19 mouse cellular contexts compared by ENCODE assay signal in genomic region chr6:52937916-52938315, GRCm38 (mm10).
DNase-seq lines count a peak whose midpoint lies in the region; ATAC-seq and TF ChIP-seq lines count a peak whose summit lies in the region.
"Had no signal": no experiment of that assay in that cellular context is flagged by ENCODE, and none has a peak within 500 bp of the region (broad histone marks: within the 10 kb centered on the region; RNA-seq: fewer than 3 reads in every experiment).

No protein-coding gene starts in this region.

- H3K27ac ChIP-seq in lung, embryonic 14.5 days (ENCODE audit: low read depth), result peak overlapping the region; percentile 20; the same call in 1 of the 2 replicates
- H3K27ac ChIP-seq in kidney, embryonic 16.5 days (ENCODE audit: low read length), result no peak overlapping the region
- H3K27ac ChIP-seq in liver, embryonic 12.5 days, result no peak overlapping the region
- H3K27ac ChIP-seq: embryonic facial prominence, embryonic 12.5 days; hindbrain, embryonic 14.5 days; layer of hippocampus, adult 2 months; left cerebral cortex, adult 2 months had no signal

- no peaks in the 10 kb centered on the region for H3K27me3 ChIP-seq in lung, embryonic 14.5 days (ENCODE audit: insufficient read depth, low read length)
- H3K27me3 ChIP-seq in kidney, embryonic 16.5 days (ENCODE audit: insufficient read depth, low read length), result no peaks in the 10 kb centered on the region
- no peaks in the 10 kb centered on the region for H3K27me3 ChIP-seq in liver, embryonic 12.5 days (replicated peaks)
- H3K27me3 ChIP-seq: CH12.LX; embryonic facial prominence, embryonic 12.5 days had no signal

- TF ChIP-seq CTCF in lung, embryonic 14.5 days (IDR thresholded peaks at IDR 0.05; ENCODE audit: low read depth), result no peak

- ATAC-seq in lung, embryonic 14.5 days (ENCODE audit: insufficient read depth), result no peak
- peak; percentile 61 for ATAC-seq in granulocyte monocyte progenitor cell, adult 5-6 weeks (replicated peaks; ENCODE audit: poor library complexity, severe bottlenecking)
- peak; percentile 51; the same call in 1 of the 2 replicates for ATAC-seq in megakaryocyte, adult 5-6 weeks (ENCODE audit: poor library complexity, severe bottlenecking)
- no peak for ATAC-seq in kidney, embryonic 16.5 days (ENCODE audit: low FRiP score, low TSS enrichment)
- ATAC-seq in liver, embryonic 12.5 days, result no peak
- ATAC-seq: midbrain, embryonic 16.5 days had no signal

- H3K36me3 ChIP-seq in lung, embryonic 14.5 days (ENCODE audit: insufficient read depth), result no peaks in the 10 kb centered on the region
- no peaks in the 10 kb centered on the region for H3K36me3 ChIP-seq in kidney, embryonic 16.5 days (ENCODE audit: insufficient read depth, low read length)
- H3K36me3 ChIP-seq in liver, embryonic 12.5 days, result no peaks in the 10 kb centered on the region
- H3K36me3 ChIP-seq: embryonic facial prominence, embryonic 12.5 days had no signal

- no peaks in the 10 kb centered on the region for H3K9me3 ChIP-seq in lung, embryonic 14.5 days (ENCODE audit: low read depth, low read length)
- H3K9me3 ChIP-seq in kidney, embryonic 16.5 days (ENCODE audit: low read length), result no peaks in the 10 kb centered on the region
- no peaks in the 10 kb centered on the region for H3K9me3 ChIP-seq in liver, embryonic 12.5 days (replicated peaks)
- H3K9me3 ChIP-seq: embryonic facial prominence, embryonic 12.5 days had no signal

- H3K4me2 ChIP-seq in lung, embryonic 14.5 days, result no peak overlapping the region
- H3K4me2 ChIP-seq in kidney, embryonic 16.5 days (replicated peaks; ENCODE audit: low read depth, low read length), result no peak overlapping the region
- H3K4me2 ChIP-seq in liver, embryonic 12.5 days, result no peak overlapping the region
- H3K4me2 ChIP-seq: embryonic facial prominence, embryonic 12.5 days; hindbrain, embryonic 14.5 days had no signal

- DNase-seq in embryo, embryonic 10 days (ENCODE audit: low spot score), result peak; percentile 23
- no peak for DNase-seq in embryo, embryonic 11 days
- no peak for DNase-seq in lung, embryonic 14.5 days
- DNase-seq in lung, postnatal 14 days, result no peak
- DNase-seq: adrenal gland, postnatal 25 days; kidney, adult 2 months; liver; lung, adult 2 months; right cerebral cortex, postnatal 14 days had no signal

- H3K4me1 ChIP-seq in lung, embryonic 14.5 days (ENCODE audit: insufficient read depth), result peaks cover 3% of the 10 kb centered on the region; the same call in 1 of the 2 replicates
- peaks cover 4% of the 10 kb centered on the region; the same call in 1 of the 2 replicates for H3K4me1 ChIP-seq in kidney, embryonic 16.5 days (ENCODE audit: insufficient read depth, low read length)
- no peaks in the 10 kb centered on the region for H3K4me1 ChIP-seq in liver, embryonic 12.5 days

- WGBS in lung, embryonic 14.5 days, result 66% methylated on average over 3 of the region's 3 CpGs
- 64% methylated on average over 3 of the region's 3 CpGs for WGBS in kidney, embryonic 16.5 days
- WGBS in liver, embryonic 12.5 days (ENCODE audit: insufficient replicate concordance), result 57% methylated on average over 3 of the region's 3 CpGs

- no peak overlapping the region for H3K4me3 ChIP-seq in lung, embryonic 14.5 days (ENCODE audit: low read depth, low read length)
- H3K4me3 ChIP-seq in kidney, embryonic 16.5 days (ENCODE audit: low read length), result no peak overlapping the region
- no peak overlapping the region for H3K4me3 ChIP-seq in liver, embryonic 12.5 days
- H3K4me3 ChIP-seq: embryonic facial prominence, embryonic 12.5 days; layer of hippocampus, adult 2 months; left cerebral cortex, adult 2 months had no signal

- H3K9ac ChIP-seq in lung, embryonic 14.5 days, result no peak overlapping the region
- H3K9ac ChIP-seq in kidney, embryonic 16.5 days (replicated peaks; ENCODE audit: low read length), result no peak overlapping the region
- no peak overlapping the region for H3K9ac ChIP-seq in liver, embryonic 12.5 days
- H3K9ac ChIP-seq: embryonic facial prominence, embryonic 12.5 days; hindbrain, embryonic 14.5 days had no signal

Comparison
In these comparisons a context has a peak if more than half of its experiments do, and no peak if none do; other contexts are left out.
1. ATAC-seq: peak in granulocyte monocyte progenitor cell, adult 5-6 weeks (single experiment) and megakaryocyte, adult 5-6 weeks (single experiment); none in lung, embryonic 14.5 days (single experiment), kidney, embryonic 16.5 days (single experiment) and liver, embryonic 12.5 days (single experiment).